Mouse (Mus musculus) splenic B cell, adult 2 months (primary cell): ENCODE measurements around the gene Hunk.

Source experiments
- DNase-seq: peaks from one replicate; pipeline ENCODE4 v3.0.0-alpha.2; 2011; ENCODE audit warnings: low read depth, low spot score
- H3K27me3 ChIP-seq: 2 replicates; pipeline ENCODE4 v1.6.1; 2012; ENCODE audit warnings: mild to moderate bottlenecking, low read length, moderate library complexity, mixed read lengths; ENCODE audit not compliant: control insufficient read depth, poor library complexity, insufficient read depth, severe bottlenecking
- H3K36me3 ChIP-seq: 2 replicates; pipeline ENCODE4 v1.6.1; 2012; ENCODE audit warnings: mild to moderate bottlenecking, low read length, moderate library complexity, mixed read lengths; ENCODE audit not compliant: control insufficient read depth, poor library complexity, insufficient read depth, severe bottlenecking

The Hunk gene

GRCm38 (mm10) chr16:90440654-90441053 is 54.8 kb downstream of the Hunk start:
- H3K36me3 ChIP-seq = no peaks in the 10 kb centered on the region
- no peak for DNase-seq
- H3K27me3 ChIP-seq = no peaks in the 10 kb centered on the region

- no peaks in the 10 kb centered on the region for H3K27me3 ChIP-seq
- DNase-seq = no peak
- no peaks in the 10 kb centered on the region for H3K36me3 ChIP-seq
Measured at GRCm38 (mm10) chr16:90442991-90443390, 57.2 kb downstream of the Hunk start.

GRCm38 (mm10) chr16:90453197-90453596 is 67.4 kb downstream of the Hunk start:
- Histone ChIP-seq H3K36me3 (no peaks in the 10 kb centered on the region), H3K27me3 (no peaks in the 10 kb centered on the region)
- no peak for DNase-seq

- no peak for DNase-seq
- H3K36me3 ChIP-seq = no peaks in the 10 kb centered on the region
- H3K27me3 ChIP-seq = no peaks in the 10 kb centered on the region
Measured at GRCm38 (mm10) chr16:90456495-90457125, 70.8 kb downstream of the Hunk start.

- DNase-seq = no peak
- Histone ChIP-seq H3K36me3 (no peaks in the 10 kb centered on the region), H3K27me3 (no peaks in the 10 kb centered on the region)
Measured at GRCm38 (mm10) chr16:90458899-90459610, 73.2 kb downstream of the Hunk start.

DNA sequence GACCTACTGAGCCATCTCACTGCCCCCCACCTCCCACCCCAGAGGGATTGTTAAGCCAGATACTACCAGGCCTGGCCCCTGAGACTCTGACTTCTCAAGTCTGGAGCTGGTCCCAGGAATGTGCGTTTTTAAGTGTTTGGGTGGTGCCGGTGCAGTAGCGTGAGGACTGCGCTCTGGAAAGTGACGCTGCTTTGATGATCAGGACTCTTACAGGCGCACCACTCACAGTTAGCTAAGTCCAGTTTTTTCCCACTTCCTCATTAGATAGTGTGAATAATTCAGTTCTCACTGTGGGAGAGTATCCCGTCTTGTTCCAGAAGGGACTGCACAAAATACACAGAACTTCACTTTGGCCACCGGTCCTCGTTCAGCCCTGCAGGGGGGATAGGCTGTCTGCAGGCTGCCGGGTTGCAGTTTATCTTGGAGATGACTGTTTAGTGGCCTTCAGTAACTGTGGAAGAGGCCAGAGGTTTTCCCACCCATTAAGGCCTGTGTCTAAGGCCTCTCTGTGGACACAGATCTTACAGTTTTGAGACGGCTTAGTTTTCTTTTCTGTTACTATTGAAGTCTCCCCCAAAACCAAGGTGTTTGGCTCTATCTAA is 75.6 kb downstream of the Hunk start:
- H3K36me3 ChIP-seq = no peaks in the 10 kb centered on the region
- DNase-seq = no peak
- no peaks in the 10 kb centered on the region for H3K27me3 ChIP-seq

DNA sequence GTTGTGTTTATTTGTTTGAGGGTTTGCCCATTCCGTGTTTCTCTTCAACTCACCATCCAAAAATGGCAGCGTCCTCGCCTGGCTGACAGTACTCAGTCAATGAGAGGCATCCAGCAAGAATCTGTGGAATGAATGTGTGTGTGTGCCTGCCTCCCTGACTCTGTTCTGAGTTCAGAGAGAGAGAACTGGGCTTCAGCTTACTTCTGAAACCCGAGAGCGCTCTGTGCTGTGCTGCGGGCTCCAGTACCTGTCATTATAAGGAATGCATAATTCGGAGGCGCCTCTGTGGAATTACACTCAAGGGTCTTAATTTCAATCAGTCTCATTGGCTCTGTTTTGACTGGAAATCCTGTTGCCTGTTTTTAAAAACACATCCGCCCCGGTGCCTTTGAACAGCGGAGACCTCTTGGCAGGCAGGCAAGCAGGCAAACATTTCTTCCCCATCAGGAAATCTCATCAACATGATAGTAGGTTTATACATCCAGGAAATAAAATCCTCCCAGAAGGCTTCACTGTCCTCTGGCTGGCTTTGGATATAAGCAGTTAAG is 77.0 kb downstream of the Hunk start:
- no peak for DNase-seq
- H3K36me3 ChIP-seq = no peaks in the 10 kb centered on the region
- H3K27me3 ChIP-seq = no peaks in the 10 kb centered on the region

- Histone ChIP-seq H3K27me3 (no peaks in the 10 kb centered on the region), H3K36me3 (no peaks in the 10 kb centered on the region)
- no peak for DNase-seq
Measured at GRCm38 (mm10) chr16:90465154-90465553, 79.3 kb downstream of the Hunk start.

DNA sequence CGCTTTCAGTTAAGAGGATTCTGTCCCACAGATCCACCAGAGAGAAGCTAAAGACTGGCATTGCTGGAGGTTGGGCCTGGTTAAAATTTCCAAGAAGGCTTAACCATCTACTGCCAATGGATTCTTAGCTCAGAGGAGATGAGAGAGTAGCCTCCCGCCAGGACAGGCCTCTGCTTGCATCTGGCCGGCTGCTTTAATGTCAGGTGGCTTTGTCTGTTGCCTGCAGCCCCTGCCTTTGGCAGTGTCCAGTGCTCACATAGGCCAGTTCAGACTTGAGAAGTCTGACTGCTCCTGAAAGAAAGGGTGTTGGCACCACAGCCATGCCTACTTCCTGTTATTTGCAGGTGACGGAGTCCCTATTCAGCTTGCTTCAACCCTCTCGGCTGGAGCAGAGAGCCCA is 82.5 kb downstream of the Hunk start:
- no peaks in the 10 kb centered on the region for H3K36me3 ChIP-seq
- no peak for DNase-seq
- H3K27me3 ChIP-seq = no peaks in the 10 kb centered on the region

- Histone ChIP-seq H3K36me3 (no peaks in the 10 kb centered on the region; the same call in 1 of the 2 replicates), H3K27me3 (no peaks in the 10 kb centered on the region)
- DNase-seq = no peak
Measured at GRCm38 (mm10) chr16:90475701-90476229, 90.0 kb downstream of the Hunk start.

DNA sequence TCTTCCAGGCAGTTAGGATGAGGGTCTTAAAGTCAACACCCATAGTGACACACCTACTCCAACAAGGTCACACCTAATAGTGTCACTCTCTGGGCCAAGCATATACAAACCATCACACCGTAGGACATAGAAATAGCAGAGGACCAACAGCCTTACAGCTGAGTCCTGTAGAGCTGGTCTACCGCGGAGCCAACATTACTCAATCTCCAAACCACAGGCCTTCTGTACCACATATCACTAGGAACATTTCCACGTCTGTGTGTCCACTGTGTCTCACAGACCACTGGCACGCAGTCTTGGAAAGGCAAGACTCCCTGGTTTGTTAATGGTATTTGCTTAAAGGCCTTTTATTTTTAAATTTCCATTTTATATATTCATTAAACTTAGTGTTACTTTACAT is 95.8 kb downstream of the Hunk start:
- Histone ChIP-seq H3K27me3 (no peaks in the 10 kb centered on the region), H3K36me3 (no peaks in the 10 kb centered on the region)
- DNase-seq = no peak

- H3K27me3 ChIP-seq = no peaks in the 10 kb centered on the region
- H3K36me3 ChIP-seq = no peaks in the 10 kb centered on the region
- no peak for DNase-seq
Measured at GRCm38 (mm10) chr16:90483341-90483740, 97.5 kb downstream of the Hunk start.

GRCm38 (mm10) chr16:90485125-90485524 is 99.3 kb downstream of the Hunk start:
- Histone ChIP-seq H3K36me3 (no peaks in the 10 kb centered on the region), H3K27me3 (no peaks in the 10 kb centered on the region)
- DNase-seq = no peak

DNA sequence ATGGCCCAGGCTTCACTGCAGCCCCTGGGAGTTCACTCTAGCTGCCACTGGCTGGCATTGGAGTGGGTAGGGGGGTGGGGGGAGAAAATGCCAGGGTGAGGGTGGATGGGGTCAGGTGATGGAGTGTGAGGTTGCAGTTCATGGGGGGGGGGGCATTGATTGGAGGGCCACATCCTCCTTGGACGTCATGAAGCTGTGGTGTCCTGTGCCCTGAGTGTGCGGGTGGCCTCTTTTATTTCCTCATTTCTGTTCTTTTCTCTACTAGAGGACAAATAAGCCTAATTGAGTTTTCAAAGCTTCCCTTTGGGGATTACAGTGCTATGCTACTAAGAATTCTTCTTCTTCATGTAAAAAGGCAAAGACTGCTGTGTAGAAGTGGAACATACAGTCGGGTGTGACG is 99.8 kb downstream of the Hunk start:
- no peaks in the 10 kb centered on the region for H3K27me3 ChIP-seq
- DNase-seq = no peak

GRCm38 (mm10) chr16:90490066-90490465 is 104.3 kb downstream of the Hunk start:
- no peak for DNase-seq
- Histone ChIP-seq H3K36me3 (no peaks in the 10 kb centered on the region), H3K27me3 (no peaks in the 10 kb centered on the region)

More for the DNA sequence above, 99.8 kb downstream of the Hunk start:
- no peaks in the 10 kb centered on the region for H3K36me3 ChIP-seq
